Mouse (Mus musculus): ENCODE measurements around the gene Hectd2.

DNA sequence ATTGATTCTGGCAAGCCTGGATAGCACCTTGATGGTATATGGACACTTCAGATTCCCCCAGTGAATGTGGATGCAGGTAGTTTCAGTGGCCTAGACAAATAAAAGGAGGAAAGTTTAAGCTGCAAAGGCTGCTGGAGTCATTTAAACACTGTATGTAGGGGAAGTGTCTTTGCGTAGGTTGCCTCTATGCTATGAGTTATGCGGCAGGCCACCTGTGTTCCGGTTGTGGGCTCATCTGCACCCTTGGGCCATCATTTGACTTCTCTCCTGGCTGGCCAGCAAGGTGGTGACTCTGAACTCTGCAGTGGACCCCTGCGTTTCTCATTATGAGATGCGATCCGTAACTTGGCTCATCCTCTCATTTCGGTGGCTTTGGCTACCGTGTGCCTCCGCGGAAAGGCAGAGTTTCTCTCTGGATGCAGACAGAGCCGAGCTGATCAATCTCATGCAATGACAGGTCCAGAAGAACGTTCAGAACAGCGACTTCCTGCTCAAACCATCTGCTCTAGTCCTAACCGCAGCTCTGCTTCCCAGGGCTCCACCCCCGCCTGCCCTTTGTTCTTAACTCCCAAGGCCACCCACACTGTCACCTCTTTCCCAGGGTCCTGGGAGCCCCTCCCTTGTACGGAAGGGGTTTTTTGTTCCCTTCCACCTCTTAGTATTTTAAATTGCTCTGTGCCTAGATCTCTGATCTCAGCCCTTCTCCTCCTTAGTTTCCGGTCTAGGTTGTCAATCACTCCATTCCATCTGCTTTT is 20.3 kb upstream of the Hectd2 start:
- no peak for TF ChIP-seq CTCF (IDR thresholded peaks at IDR 0.05; ENCODE audit: borderline replicate concordance, control insufficient read depth, extremely low read depth, insufficient read depth, low read length, poor library complexity)
- TF ChIP-seq POLR2A (IDR thresholded peaks at IDR 0.05; ENCODE audit: control insufficient read depth, extremely low read depth, insufficient read depth, low read length, poor library complexity): no peak

Measured in thymus, adult 2 months (tissue).